Mouse (Mus musculus) C2C12 (cell line): ENCODE results near the gene Zgpat. TPM values are rescaled to one million over a fixed set of nuclear protein-coding genes. Genes with fewer than 3 reads are reported as not detected.
A peak's percentile ranks its signal among the peaks of the same experiment; 100 is the strongest.

Experiments
- H3K27me3 ChIP-seq: one replicate; pipeline ENCODE4 v1.6.1; 2011; ENCODE audit not compliant: control insufficient read depth, insufficient read depth, insufficient read length
- H3K36me3 ChIP-seq: one replicate; pipeline ENCODE4 v1.6.1; 2011; ENCODE audit not compliant: control insufficient read depth, insufficient read depth
- H3K4me3 ChIP-seq: one replicate; pipeline ENCODE4 v1.5.1; 2011; ENCODE audit warnings: mild to moderate bottlenecking, control low read depth; ENCODE audit not compliant: poor library complexity, insufficient read depth, severe bottlenecking
- H3K79me2 ChIP-seq: one replicate; pipeline ENCODE4 v1.6.1; 2011; ENCODE audit not compliant: control insufficient read depth, insufficient read depth
- H3K79me3 ChIP-seq: one replicate; pipeline ENCODE4 v1.6.1; 2011; ENCODE audit warnings: low read depth, control low read depth
- H3ac ChIP-seq: one replicate; pipeline ENCODE3; 2011; ENCODE audit warnings: low read depth; ENCODE audit not compliant: control insufficient read depth, insufficient read length
- CEBPB ChIP-seq: IDR thresholded peaks from one replicate; pipeline ENCODE4 v1.6.1; 2011; ENCODE audit warnings: low read depth, mild to moderate bottlenecking, control low read depth, moderate library complexity
- CTCF ChIP-seq: IDR thresholded peaks from one replicate; pipeline ENCODE4 v1.5.1; 2011; ENCODE audit not compliant: control insufficient read depth, insufficient read depth, insufficient read length
- FOSL1 ChIP-seq: IDR thresholded peaks from one replicate; pipeline ENCODE4 v1.8.0; 2011; ENCODE audit warnings: mild to moderate bottlenecking, low read length; ENCODE audit not compliant: poor library complexity, insufficient read depth, severe bottlenecking
- MAX ChIP-seq: IDR thresholded peaks from one replicate; pipeline ENCODE4 v1.6.1; 2011; ENCODE audit warnings: mild to moderate bottlenecking, control low read depth
- MYOD1 ChIP-seq: IDR thresholded peaks from one replicate; pipeline ENCODE4 v1.6.1; 2011; ENCODE audit warnings: low read depth; ENCODE audit not compliant: control insufficient read depth, insufficient read length
- MYOG ChIP-seq: IDR thresholded peaks from one replicate; pipeline ENCODE4 v1.6.1; 2011; ENCODE audit not compliant: control insufficient read depth, insufficient read length; ENCODE audit errors: extremely low read depth
- USF1 ChIP-seq: IDR thresholded peaks from one replicate; pipeline ENCODE4 v1.6.1; 2011; ENCODE audit warnings: low read depth, mild to moderate bottlenecking, control low read depth, moderate library complexity
- polyA plus RNA-seq: library from polyadenylated mRNA; unstranded; fragments of >200 nt; fragmentation: generic; extraction: Trizol; gene quantifications from one replicate; pipeline ENCODE4 v1.2.1, GENCODE M21; 2012; ENCODE audit warnings: missing spikeins

Gene Zgpat
- polyA plus RNA-seq, 1 experiment: 16.5 TPM

GRCm38 (mm10) chr2:181334023-181334422 lies 30.7 kb upstream of the Zgpat start:
- no peak for TF ChIP-seq FOSL1
- TF ChIP-seq MYOG: no peak
- no peak for TF ChIP-seq MAX
- no peak for TF ChIP-seq CTCF
- TF ChIP-seq MYOD1: no peak
- TF ChIP-seq CEBPB: no peak
- no peak for TF ChIP-seq USF1
- Histone ChIP-seq H3K79me2 (no peaks in the 10 kb centered on the region), H3K27me3 (no peaks in the 10 kb centered on the region), H3K79me3 (peaks cover 1% of the 10 kb centered on the region), H3K36me3 (peaks cover 87% of the 10 kb centered on the region), H3K4me3 (no peak overlapping the region), H3ac (no peak overlapping the region)

GRCm38 (mm10) chr2:181340426-181340825 lies 24.3 kb upstream of the Zgpat start:
- H3K27me3 ChIP-seq: no peaks in the 10 kb centered on the region
- H3K36me3 ChIP-seq: peaks cover 79% of the 10 kb centered on the region
- H3ac ChIP-seq: no peak overlapping the region
- H3K79me3 ChIP-seq: no peaks in the 10 kb centered on the region
- H3K4me3 ChIP-seq: no peak overlapping the region
- TF ChIP-seq USF1 (no peak), CTCF (no peak), MYOG (no peak), CEBPB (no peak), FOSL1 (no peak), MYOD1 (no peak), MAX (no peak)
- no peaks in the 10 kb centered on the region for H3K79me2 ChIP-seq

GRCm38 (mm10) chr2:181342766-181343165 lies 22.0 kb upstream of the Zgpat start:
- H3K4me3 ChIP-seq: no peak overlapping the region
- H3K27me3 ChIP-seq: no peaks in the 10 kb centered on the region
- peaks cover 82% of the 10 kb centered on the region for H3K36me3 ChIP-seq
- no peaks in the 10 kb centered on the region for H3K79me3 ChIP-seq
- TF ChIP-seq CTCF (no peak), USF1 (no peak), MAX (no peak), CEBPB (no peak), FOSL1 (no peak), MYOD1 (no peak), MYOG (no peak)
- H3K79me2 ChIP-seq: no peaks in the 10 kb centered on the region
- H3ac ChIP-seq: no peak overlapping the region

GRCm38 (mm10) chr2:181356780-181357179 lies 7.9 kb upstream of the Zgpat start:
- Histone ChIP-seq H3ac (no peak overlapping the region), H3K27me3 (no peaks in the 10 kb centered on the region), H3K4me3 (no peak overlapping the region), H3K79me2 (peaks cover 10% of the 10 kb centered on the region), H3K36me3 (peaks cover 99% of the 10 kb centered on the region), H3K79me3 (peaks cover 4% of the 10 kb centered on the region)
- TF ChIP-seq MAX (no peak), MYOG (no peak), MYOD1 (no peak), CTCF (no peak), USF1 (no peak), FOSL1 (no peak), CEBPB (no peak)

GRCm38 (mm10) chr2:181363946-181364345 lies 782 bp upstream of the Zgpat start:
- Histone ChIP-seq H3K36me3 (peaks cover 58% of the 10 kb centered on the region), H3K79me3 (peaks cover 57% of the 10 kb centered on the region), H3K79me2 (peaks cover 78% of the 10 kb centered on the region), H3ac (peak overlapping the region; percentile 35), H3K4me3 (peak overlapping the region; percentile 78), H3K27me3 (no peaks in the 10 kb centered on the region)
- TF ChIP-seq CEBPB (no peak), USF1 (no peak), MAX (no peak), MYOG (no peak), MYOD1 (no peak), FOSL1 (no peak), CTCF (no peak)

GRCm38 (mm10) chr2:181364487-181364859 lies 255 bp upstream of the Zgpat start:
- H3K79me3 ChIP-seq: peaks cover 62% of the 10 kb centered on the region
- peak overlapping the region; percentile 78 for H3K4me3 ChIP-seq
- H3K36me3 ChIP-seq: peaks cover 58% of the 10 kb centered on the region
- TF ChIP-seq MYOD1 (no peak), MAX (peak; percentile 34)
- H3K79me2 ChIP-seq: peaks cover 83% of the 10 kb centered on the region
- H3ac ChIP-seq: peak overlapping the region; percentile 95
- no peaks in the 10 kb centered on the region for H3K27me3 ChIP-seq
